Mouse (Mus musculus): ENCODE measurements around the gene Tmem219.
"Not testable (repeated sequence)": the region's sequence is repeated elsewhere in the genome, so short reads cannot be mapped to it uniquely, and the experiment has no call there.

Gene Tmem219

DNA sequence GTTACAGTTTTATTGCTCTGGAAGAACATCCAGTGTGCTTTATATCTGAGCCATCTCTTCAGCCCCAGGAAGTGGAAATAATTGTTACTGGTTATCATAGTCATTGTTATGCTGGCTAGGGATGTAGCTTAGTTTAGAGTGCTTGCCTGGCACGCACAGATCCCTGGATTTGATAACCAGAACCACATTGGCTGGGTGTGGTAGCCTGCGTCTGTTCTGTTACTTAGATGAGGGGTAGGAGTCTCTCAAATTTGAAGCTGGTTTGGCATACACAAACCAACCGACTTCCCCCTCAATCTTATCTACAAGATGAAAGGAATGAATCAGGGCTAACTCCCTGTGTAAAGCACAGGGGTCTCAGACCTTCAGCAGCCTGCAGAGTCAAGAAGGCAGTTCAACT lies 3.6 kb upstream of the Tmem219 start:
- DNase-seq (ENCODE audit: inconsistent age in 2 of 2, low spot score in 1 of 2) = no peak

DNA sequence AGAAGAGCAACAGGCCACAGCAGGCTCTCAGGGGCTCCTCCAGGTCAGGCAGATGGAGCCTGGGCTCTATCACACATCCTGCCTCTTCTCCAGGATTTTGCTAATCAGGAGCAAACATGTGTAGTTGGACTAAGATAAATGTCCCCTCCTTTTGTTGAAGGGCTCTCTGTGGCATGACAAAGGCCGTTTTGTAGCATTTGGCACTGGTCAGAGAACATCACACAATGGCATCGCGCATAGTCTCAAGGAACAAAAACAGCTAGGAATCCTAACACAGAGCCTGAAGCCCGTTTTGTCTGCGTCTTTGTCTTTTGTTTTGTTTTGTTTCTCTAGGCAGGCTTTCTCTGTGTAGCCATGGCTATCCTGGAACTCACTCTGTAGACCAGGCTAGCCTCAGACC lies 1.3 kb upstream of the Tmem219 start:
- no peak for DNase-seq (ENCODE audit: inconsistent age in 2 of 2, low spot score in 1 of 2)

DNA sequence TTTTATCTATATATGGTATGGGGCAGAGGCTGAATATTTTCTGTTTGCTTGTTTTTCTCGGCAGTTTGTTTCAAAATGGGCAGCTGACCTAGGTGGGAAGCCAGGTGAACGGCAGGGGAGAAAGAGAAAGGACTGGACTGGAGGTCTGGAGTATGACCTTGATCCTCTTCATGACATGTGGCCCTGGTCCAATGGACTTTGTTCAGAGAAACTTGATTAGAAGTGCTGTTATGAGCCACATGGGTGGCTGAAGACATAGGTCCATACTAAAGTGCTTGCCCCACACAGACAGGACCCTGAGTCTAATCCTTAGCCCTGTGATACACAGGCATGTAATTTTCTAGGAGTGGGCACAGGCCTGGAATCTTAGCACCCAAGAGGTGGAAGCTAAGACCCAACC lies 1.2 kb downstream of the Tmem219 start:
- DNase-seq (ENCODE audit: inconsistent age in 2 of 2, low spot score in 1 of 2) = peak in 1 of 2 experiments; percentile 52

DNA sequence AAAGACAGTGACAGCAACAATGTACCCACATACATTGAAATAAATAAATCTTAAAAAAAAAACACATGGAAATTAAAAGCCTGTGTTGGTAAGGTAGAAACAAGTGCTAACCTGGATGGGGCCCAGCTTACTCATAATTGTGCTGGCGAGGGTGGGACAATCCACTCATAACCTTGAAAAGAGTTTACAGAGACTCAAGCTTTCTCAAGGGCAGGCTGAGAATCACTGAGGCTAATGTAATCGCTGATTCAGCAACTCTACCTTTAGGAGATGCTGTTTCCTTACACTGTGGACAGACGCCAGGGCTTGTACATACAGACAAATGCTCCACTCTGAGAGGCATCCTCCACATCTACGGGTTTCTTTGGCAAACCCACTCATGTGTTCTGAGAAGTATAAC lies 2.7 kb downstream of the Tmem219 start:
- peak; percentile 50 to 75 for DNase-seq (ENCODE audit: inconsistent age in 2 of 2, low spot score in 1 of 2)

DNA sequence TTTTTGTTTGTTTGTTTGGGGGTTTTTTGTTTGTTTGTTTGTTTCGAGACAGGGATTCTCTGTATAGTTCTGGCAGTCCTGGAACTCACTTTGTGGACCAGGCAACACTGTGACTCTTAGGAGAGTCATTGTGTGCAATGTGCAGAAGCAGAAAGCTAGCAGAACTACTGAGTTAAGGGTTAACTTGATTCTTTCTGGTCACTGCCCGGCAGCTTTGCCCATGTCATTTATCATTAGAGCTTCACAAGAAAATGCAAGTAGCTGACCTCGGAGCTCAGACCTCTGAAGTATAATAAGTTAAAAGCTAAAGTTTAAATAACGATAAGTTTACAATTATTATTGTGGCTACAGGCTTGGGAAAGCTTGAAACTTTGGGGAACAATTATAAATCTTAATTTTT lies 4.4 kb downstream of the Tmem219 start:
- DNase-seq (ENCODE audit: inconsistent age in 2 of 2, low spot score in 1 of 2) = peak in 1 of 2 experiments; percentile 50

DNA sequence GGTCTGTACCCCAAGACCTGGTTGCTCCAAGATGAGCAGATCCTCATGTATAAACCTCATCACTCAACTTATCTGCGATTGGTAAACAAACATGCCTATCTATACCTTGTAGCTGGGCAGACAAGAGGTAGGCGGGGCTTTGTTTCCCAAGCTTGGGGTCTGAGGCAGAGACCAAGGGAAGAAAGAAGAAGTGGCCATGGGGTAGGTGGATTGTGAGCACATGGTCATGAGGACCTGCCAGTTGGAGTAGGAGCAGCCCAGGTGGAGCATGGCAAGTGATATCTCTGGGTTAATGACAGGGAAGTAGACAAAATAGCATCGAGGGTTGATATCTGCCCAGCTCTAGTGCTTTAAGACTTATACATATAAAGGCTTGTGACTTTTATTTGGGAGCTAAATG lies 7.9 kb downstream of the Tmem219 start:
- no peak for DNase-seq (ENCODE audit: inconsistent age in 2 of 2, low spot score in 1 of 2)

DNA sequence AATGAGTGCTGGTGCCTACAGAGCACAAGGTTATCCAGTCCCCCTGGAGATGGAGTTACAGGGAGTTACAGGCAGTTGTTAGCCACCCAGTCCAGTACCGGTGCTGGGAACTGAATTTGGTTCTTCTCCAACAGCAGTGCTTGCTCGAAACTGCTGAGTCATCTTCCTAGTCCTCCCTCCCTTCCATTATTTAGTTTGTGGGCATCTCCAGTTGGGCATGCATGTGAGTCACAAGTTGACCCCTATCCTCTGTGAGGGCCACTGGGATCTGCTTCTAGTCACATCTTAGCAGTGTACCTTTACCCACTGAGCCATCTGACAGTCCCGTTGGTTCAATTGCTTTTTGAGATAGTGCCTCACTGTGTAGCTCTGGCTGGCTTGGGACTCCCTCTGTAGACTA lies 17.1 kb downstream of the Tmem219 start:
- DNase-seq (ENCODE audit: inconsistent age in 2 of 2, low spot score in 1 of 2) = peak in 1 of 2 experiments; percentile 47

DNA sequence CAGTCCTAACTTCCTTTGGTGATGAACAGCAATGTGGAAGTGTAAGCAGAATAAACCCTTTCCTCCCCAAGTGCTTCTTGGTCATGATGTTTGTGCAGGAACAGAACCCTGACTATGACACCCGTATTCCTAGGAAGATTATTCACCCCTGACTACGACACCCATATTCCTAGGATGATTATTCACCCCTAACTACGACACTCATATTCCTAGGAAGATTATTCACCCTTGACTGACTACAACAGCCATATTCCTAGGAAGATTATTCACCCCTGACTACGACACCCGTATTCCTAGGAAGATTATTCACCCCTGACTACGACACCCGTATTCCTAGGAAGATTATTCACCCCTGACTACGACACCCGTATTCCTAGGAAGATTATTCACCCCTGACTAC lies 22.9 kb downstream of the Tmem219 start:
- DNase-seq (ENCODE audit: inconsistent age in 2 of 2, low spot score in 1 of 2) = not testable (repeated sequence)

DNA sequence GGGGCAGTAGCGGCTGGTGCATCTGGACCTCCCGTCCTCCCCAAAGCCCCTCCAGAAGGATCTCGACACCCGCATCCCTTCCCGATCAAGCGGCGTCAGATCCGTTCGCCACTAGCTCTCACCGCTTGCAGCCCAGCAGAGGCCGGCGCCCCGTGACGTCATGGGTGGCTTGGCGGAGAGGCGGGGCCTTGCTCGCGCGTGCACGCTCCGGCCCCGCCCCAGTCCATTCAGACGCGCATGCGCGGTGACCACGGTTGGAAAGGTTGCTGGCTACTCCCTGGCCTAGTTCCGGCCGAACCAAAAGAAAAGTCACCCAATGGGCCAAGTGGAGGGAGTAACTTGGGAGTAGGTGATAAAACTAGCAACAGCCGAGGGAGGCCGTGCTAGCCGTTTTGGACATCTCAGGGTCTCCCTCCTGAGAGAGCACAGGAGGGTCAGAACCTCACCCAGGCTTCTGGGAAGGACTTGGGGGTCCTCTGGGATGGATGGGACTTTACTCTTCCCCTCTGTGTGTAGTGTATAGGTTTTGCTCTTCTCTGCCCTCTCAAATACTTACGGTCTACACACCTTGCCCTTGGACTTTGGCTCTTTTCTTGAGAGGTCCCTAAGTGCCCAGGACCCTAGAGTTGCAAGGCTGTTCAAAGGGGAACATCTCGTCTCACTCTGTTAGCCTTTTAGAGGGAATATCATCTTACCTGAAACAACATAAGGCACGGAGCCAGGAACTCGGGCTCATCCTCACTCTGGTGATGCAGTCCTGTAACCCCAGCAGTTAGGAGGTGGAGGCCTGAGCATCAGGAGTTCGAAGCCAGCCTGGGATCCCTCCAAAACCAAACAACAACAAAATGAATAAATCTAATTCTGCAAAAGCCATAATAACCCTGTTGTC lies 24.4 kb downstream of the Tmem219 start:
- DNase-seq (ENCODE audit: inconsistent age in 2 of 2, low spot score in 1 of 2) = peak; percentile 97 to 99

DNA sequence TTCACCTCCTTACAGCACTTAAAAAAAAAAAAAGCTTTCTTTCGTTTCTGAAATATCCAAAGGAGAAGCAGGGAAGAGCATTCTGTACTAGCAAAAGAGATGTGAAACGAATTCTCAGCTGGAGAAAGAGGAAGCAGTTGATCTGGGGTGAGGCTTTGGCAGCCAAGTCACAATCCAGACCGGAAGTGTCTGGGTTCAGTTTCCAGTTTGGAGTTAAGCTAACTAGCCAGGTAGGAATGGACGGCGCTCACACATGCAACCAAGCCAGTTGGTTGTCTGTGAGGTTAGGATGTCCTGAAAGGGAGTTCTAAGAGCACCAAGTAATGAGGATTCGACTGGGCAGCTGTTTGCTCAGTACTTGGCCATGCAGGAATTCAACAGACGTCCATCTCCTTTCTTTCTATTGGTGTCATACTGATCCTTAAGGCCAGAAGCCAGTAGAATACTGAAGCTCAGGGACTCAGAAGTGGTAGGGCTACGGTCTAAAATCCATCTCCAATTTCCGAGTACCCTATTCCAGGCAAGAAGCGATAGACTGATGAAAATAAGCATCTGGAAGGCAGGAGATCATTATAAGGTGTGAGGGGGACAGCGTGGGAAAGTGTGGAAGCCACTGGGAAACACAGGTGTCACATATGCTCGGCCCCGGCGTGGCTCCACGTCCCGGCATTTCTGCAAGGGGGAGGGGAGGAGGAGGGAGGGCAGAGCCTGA lies 25.2 kb downstream of the Tmem219 start:
- no peak for DNase-seq (ENCODE audit: inconsistent age in 2 of 2, low spot score in 1 of 2)

DNA sequence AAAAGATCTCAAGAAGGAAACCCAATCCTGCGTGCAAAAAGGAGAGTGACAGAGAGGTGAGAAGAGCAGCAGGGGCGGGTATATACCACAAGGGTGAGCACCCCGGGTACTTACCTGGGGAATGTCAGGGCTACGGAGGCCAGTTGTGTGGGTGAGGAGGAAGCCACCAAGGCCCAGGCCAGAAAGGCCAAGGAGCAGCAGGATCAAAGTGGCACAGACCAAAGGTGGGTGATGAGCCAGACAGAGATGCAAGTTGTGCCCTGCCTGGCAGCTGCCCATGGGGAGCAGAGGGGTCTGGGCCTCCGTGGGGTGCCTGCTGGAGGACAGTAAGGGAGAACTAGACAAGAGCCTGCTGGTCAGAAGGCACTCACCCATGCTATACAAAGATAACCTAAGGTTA lies 25.8 kb downstream of the Tmem219 start:
- DNase-seq (ENCODE audit: inconsistent age in 2 of 2, low spot score in 1 of 2) = peak in 1 of 2 experiments; percentile 48

DNA sequence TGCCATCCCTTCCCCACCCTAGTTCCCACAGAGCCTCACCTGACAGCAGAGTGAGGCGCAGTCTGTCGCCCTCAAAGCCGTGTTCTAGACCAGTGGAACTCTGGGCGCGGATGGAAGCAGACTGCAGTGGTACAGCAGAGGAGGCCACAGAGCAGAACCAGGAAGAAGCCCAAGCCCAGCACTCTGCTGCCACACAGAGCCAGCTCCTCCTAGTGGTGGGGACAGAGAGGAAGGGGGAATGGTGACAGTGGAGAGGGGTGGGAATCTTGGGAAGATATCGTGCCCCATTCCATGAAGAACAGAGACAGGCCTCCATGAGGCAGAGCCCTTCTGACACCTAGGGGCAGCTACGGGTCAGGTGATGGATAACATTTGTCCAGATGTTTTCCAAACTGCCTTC lies 33.9 kb downstream of the Tmem219 start:
- DNase-seq (ENCODE audit: inconsistent age in 2 of 2, low spot score in 1 of 2) = peak in 1 of 2 experiments; percentile 58

DNA sequence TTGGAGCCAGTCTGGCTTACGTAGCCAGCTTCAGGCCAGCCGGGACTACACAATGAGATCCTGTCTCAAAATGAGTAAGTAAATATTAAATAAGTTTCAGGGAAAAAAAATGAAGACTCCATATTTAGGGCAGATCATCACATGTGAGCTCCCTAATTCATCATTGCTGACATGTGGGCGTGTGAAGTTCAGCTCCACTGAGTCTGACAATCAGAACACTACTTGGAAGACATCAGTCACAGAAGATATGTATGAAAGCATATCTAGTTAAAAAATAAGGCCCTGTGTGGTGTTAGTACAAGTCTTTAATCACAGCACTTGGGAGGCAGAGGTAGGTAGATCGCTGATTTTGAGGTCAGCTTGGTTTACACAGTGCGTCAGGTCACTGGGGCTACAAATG lies 35.4 kb downstream of the Tmem219 start:
- peak in 1 of 2 experiments; percentile 18 for DNase-seq (ENCODE audit: inconsistent age in 2 of 2, low spot score in 1 of 2)

DNA sequence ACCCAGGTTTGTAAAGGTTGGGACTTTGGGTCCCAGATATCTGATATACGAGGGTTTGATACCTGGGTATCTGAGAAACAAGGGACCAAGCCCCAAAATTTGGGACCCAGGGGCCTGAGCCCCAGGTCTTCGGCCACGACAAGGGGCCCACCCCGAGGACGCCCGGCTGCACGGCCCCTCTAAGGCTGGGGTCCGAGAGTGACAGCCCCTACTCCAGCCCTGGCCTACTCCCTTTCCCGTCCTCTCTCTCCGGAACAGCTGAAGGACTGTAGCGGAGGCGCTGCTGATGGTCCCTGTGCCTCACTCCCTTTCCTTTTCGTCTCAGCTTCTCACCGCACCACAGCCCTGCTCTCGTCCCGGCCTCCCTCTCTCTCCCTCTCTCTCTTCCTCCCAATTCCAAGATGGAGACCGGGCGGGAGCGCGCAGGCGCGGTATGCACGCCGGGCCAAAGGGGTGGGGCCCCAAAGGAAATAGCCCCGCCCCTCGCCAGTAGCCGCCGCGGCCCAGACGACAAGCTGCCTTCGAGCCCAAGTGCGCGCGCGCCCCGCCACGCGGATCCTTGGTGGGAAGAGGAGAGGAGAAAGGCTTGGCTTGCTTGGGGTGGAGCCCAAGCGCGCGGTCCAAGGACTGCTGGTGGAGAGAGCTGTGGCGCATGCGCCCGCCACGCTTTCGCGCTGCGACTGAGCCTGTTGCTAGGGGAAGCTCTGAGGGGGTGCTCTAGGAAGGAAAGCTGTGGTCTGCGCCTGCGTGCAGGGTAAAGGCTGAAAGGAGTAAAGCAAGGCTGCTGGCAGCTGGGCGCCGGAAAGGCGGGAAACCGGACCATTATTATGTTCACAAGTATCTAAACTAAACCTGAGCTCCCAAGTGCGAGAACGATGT lies 38.2 kb downstream of the Tmem219 start, which contains the start of gene Taok2:
Gene Taok2, minus strand, starts transcription at position 418 of the 879 bp plus-strand sequence.
- DNase-seq (ENCODE audit: inconsistent age in 2 of 2, low spot score in 1 of 2) = peak; percentile 99 to 100

DNA sequence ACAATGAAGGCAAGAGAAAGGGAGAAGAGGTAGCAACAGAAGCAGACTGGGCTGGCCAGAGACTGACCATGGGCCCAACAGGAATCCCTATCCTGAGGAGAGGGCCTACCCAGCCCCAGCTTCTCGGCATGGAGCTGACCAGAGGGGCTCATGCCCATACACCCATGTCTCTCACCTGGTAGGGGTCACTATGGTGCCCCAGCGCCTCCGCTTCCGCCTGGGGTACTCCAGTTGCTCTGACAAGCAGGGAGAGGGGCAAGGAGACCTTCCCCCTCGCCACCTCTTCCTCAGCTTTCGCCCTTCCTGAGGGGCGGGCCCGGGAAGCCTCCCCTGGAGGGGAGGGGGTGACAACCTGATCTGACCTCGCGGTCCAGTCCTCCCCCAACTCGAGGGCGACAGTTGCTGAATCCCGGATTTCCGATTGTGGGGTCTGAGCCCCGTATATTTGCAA lies 39.0 kb downstream of the Tmem219 start:
- DNase-seq (ENCODE audit: inconsistent age in 2 of 2, low spot score in 1 of 2) = peak; percentile 57 to 75

DNA sequence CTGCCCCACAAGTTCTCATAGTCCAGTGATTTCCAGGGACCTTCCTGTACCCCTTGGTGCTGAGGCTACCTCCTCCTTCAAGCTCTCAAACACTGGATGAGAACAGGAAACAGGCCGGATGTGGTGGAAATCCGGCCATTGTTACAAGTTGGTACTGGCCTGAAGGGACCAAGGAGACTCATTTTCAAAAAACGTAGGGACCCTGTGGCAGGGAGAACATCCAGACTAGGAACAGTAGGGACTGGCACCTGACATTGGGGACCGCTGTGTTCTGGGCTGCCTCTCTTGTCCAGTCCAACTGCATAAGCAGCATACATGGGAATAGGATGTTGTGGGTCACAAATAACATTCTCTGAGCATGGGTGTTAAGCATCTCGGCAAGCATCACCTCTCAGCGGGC lies 41.7 kb downstream of the Tmem219 start:
- peak; percentile 44 to 72 for DNase-seq (ENCODE audit: inconsistent age in 2 of 2, low spot score in 1 of 2)

DNA sequence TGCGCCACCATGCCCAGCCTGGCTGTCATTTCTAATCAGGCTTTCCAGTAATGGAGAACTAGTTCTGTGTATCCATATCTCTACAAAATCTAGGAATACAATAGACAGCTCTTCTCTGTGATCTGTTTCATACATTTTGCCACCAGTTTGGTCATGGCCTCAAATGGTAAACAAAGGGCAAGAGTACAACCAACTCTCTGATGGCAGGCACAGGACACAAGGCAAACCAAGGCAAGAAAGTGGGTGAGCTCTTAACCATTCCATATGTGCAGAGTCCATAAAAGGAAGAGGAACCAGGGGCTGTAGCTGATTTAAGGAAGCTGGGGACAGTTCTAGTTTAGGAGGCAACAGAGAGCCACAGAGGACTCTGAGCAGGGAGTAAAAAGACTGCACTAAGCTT lies 45.5 kb downstream of the Tmem219 start:
- no peak for DNase-seq (ENCODE audit: inconsistent age in 2 of 2, low spot score in 1 of 2)

DNA sequence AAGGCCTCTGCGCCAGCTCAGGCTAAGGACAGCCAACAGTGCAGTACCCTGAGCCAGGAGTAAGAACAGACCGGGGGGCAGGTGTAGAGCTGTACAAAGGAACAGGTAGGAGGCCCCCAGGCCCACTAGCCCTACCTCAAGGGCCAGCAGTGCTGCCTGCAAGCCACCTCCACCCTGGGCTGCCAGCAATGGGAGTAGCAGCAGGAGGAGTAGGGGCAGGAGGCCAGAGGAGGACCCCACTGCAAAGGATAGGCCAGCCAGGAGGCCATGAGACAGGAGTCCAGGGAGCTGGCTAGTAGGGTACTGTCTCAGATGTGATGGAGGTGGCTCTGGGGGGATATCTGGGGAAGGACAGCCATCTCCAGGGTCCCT lies 52.2 kb downstream of the Tmem219 start:
- peak in 1 of 2 experiments; percentile 25 for DNase-seq (ENCODE audit: inconsistent age in 2 of 2, low spot score in 1 of 2)

DNA sequence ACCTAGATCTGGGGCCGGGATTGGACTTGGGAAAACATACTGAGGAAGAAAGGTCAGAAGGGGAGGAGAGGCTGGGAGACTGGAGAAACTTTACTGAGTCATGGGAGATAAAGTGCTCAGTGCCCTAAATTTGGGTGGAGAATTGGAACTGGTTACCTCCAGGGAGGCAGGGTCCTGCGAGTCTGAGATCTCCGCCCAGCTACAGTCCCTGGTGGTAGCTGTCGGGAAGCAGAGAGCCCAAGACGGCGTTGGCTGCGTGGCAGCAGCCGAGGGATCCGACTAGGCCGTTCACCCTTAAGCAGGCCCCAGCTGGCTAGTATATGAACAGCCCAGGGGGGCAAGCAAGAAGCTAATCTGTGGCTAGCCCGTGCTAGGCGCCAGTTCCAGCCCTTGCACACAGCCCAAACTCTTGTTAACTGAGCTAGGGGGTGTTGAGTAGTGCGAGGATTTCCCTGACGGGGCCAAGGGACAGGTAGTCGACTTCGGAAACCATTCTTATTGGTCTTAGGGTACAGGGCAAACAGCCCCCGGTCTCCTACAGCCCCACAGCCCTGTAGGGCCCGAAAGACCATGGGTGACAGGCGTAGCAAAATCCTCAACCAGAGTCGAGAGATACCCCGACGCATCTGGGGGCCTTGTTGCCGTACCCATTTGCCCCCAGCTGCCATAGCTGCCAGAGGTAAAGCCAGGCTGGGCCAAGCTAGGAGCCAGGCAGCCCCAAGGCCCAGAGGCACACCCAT lies 52.8 kb downstream of the Tmem219 start:
- peak in 1 of 2 experiments; percentile 22 for DNase-seq (ENCODE audit: inconsistent age in 2 of 2, low spot score in 1 of 2)

DNA sequence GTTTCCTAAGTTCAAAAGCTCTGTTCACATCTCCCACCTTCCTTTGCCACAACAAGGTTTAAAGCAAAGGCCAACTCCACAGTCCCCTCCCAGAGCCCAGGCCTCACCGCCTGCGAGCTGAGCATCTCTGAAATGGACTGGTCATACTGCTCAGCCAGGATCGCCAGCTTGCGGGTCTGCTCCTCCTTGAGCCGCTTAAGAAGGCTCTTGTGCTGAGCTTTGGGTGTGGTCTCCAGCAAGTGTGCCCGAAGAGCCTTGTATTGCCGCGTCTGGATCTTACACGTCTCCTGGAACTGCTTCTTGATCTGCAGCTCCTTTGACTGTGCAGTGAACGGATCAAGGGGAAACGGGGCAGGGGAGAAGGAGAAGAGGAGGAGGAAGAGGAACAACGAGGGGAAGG lies 54.7 kb downstream of the Tmem219 start:
- DNase-seq (ENCODE audit: inconsistent age in 2 of 2, low spot score in 1 of 2) = no peak

Data from adrenal gland, adult (tissue).